Mouse (Mus musculus) stomach, embryonic 14.5 days (tissue): Measurements from ENCODE around the gene Dcaf6. TPM values are rescaled to one million over a fixed set of nuclear protein-coding genes. Genes with fewer than 3 reads are reported as not detected.

Experiments used
- ATAC-seq: fragments of 200-750 bp; cut with Nextera tagmentation; 2 replicates; pipeline ENCODE4 v1.8.0; 2017; ENCODE audit warnings: low read depth, moderate TSS enrichment; ENCODE audit not compliant: insufficient number of reproducible peaks, insufficient read depth, low FRiP score
- H3K27ac ChIP-seq: fragments of 300-500 bp; sonication (generic); 2 replicates; pipeline ENCODE4 v1.5.1; 2014; ENCODE audit warnings: mild to moderate bottlenecking, low read length, moderate library complexity, mixed read lengths
- H3K27me3 ChIP-seq: fragments of 300-500 bp; sonication (generic); 2 replicates; pipeline ENCODE4 v1.6.1; 2014; ENCODE audit warnings: low read length, control low read depth, mixed read lengths; ENCODE audit not compliant: control insufficient read depth, insufficient read depth
- H3K36me3 ChIP-seq: fragments of 300-500 bp; sonication (generic); 2 replicates; pipeline ENCODE4 v1.6.1; 2014; ENCODE audit warnings: mild to moderate bottlenecking, control low read depth, low read length, moderate library complexity, mixed read lengths; ENCODE audit not compliant: control insufficient read depth, insufficient read depth
- H3K4me1 ChIP-seq: fragments of 300-500 bp; sonication (generic); 2 replicates; pipeline ENCODE4 v1.6.1; 2014; ENCODE audit warnings: low read length, control low read depth, mixed read lengths; ENCODE audit not compliant: control insufficient read depth, insufficient read depth
- H3K4me2 ChIP-seq: fragments of 300-500 bp; sonication (generic); replicated peaks from 2 replicates; pipeline ENCODE4 v1.6.1; 2014; ENCODE audit warnings: low read depth, low read length, control low read depth
- H3K4me3 ChIP-seq: fragments of 300-500 bp; sonication (generic); 2 replicates; pipeline ENCODE4 v1.5.1; 2014; ENCODE audit warnings: low read depth, low read length, control low read depth
- H3K9ac ChIP-seq: fragments of 300-500 bp; sonication (generic); replicated peaks from 2 replicates; pipeline ENCODE4 v1.6.1; 2014; ENCODE audit warnings: low read depth, mild to moderate bottlenecking, control low read depth, low read length, moderate library complexity, mixed read lengths
- H3K9me3 ChIP-seq: fragments of 300-500 bp; sonication (generic); 2 replicates; pipeline ENCODE4 v1.6.1; 2016; ENCODE audit warnings: low read depth, low read length, control low read depth; ENCODE audit not compliant: control insufficient read depth
- WGBS: fragments of 180-500 bp; shearing (Covaris S2); extraction: QIAGEN DNeasy Blood & Tissue Kit; methylation state at CpG from one replicate; pipeline ENCODE4 v1.1.7; 2014; 5-methylcytosine and 5-hydroxymethylcytosine counted together
- polyA plus RNA-seq: library from polyadenylated mRNA; unstranded; fragments of >200 nt; fragmentation: Nextera tagmentation; extraction: Ambion mirVana; gene quantifications from 2 replicates; pipeline ENCODE4 v1.2.1, GENCODE M21; 2014

Gene Dcaf6
- polyA plus RNA-seq, 1 experiment from 2014 or later, result 26.1 TPM

DNA sequence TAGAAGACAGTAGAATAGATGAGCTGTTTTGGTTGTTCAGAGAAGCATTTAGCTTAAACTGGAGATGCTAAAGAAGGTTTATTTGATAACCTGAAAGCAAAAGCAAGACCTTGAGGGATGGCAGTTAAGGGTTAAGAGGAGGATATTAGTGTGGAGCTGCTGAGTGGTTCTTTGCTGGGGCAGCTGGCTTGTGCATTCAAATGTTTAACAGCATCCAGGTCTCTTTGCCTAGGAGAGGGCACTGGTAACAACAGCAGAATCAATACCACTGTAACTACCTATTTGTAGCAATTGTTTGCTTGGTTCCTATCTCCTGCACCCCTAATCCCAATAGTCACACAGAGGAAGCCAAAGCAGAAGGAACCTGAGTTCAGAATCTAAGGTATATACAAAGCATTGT is 9.4 kb upstream of the Dcaf6 start:
- Histone ChIP-seq H3K4me3 (no peak overlapping the region), H3K27ac (no peak overlapping the region), H3K27me3 (no peaks in the 10 kb centered on the region), H3K9me3 (no peaks in the 10 kb centered on the region), H3K4me1 (no peaks in the 10 kb centered on the region), H3K9ac (no peak overlapping the region), H3K36me3 (no peaks in the 10 kb centered on the region), H3K4me2 (no peak overlapping the region)
- no peak for ATAC-seq

- no peak overlapping the region for H3K4me3 ChIP-seq
- no peaks in the 10 kb centered on the region for H3K36me3 ChIP-seq
- no peak for ATAC-seq
- no peak overlapping the region for H3K4me2 ChIP-seq
- no peak overlapping the region for H3K27ac ChIP-seq
- no peaks in the 10 kb centered on the region for H3K27me3 ChIP-seq
- no peaks in the 10 kb centered on the region for H3K9me3 ChIP-seq
- no peak overlapping the region for H3K9ac ChIP-seq
- no peaks in the 10 kb centered on the region for H3K4me1 ChIP-seq
Observed at GRCm38 (mm10) chr1:165468971-165469370, 8.7 kb upstream of the Dcaf6 start.

DNA sequence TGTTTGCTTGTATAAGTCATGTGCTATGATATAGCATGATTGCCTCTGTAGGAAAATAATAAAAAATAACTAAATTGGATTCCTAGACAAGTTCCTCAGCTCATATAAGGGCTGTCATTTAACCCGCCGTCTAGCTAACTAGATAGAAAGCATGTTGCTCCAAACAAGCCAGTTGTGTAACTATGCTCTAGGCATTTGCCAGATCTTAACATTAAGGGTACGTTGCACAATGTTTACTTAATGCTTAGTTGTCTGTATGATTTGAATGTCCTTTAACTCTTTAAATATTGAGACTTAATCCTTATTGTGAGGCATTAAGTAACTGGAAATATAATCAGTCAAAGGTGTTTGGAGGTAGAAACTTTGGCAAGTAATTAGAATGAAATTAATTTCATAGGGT is 4.3 kb upstream of the Dcaf6 start:
- no peaks in the 10 kb centered on the region for H3K9me3 ChIP-seq
- H3K27ac ChIP-seq, result no peak overlapping the region
- H3K27me3 ChIP-seq, result no peaks in the 10 kb centered on the region
- WGBS, result 79% methylated on average over 3 of the region's 3 CpGs
- ATAC-seq, result no peak
- H3K36me3 ChIP-seq, result no peaks in the 10 kb centered on the region
- no peak overlapping the region for H3K9ac ChIP-seq
- no peaks in the 10 kb centered on the region for H3K4me1 ChIP-seq
- H3K4me3 ChIP-seq, result no peak overlapping the region
- no peak overlapping the region for H3K4me2 ChIP-seq

DNA sequence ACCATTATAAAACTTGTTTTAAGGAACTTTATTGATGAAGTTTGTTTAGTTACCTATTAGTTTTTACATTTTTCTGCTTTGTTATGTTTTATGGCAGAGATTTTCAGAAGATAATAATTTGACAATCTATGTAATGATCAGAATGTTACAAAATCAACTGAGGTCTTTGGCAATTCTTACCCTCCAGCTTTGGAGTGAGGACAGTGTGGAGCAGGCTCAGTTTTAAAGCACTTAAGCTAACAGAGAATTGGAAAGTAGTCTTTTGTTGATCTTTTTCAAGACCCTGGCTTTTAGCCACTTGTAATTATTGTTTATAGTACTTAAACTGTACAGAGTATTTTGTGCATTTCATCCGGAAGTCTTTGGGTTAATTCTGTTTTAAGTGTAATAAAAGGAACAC is 2.6 kb upstream of the Dcaf6 start:
- Histone ChIP-seq H3K9ac (no peak overlapping the region), H3K4me1 (0 out of 2 replicates have a peak, but pooled peaks cover 3% of the 10 kb centered on the region), H3K9me3 (no peaks in the 10 kb centered on the region), H3K4me2 (no peak overlapping the region), H3K27ac (no peak overlapping the region), H3K27me3 (no peaks in the 10 kb centered on the region), H3K36me3 (no peaks in the 10 kb centered on the region), H3K4me3 (no peak overlapping the region)
- 67% methylated on average over 1 of the region's 1 CpGs for WGBS
- no peak for ATAC-seq

- no peaks in the 10 kb centered on the region for H3K36me3 ChIP-seq
- no peak for ATAC-seq
- H3K4me2 ChIP-seq, result peak overlapping the region; percentile 63
- 0 out of 2 replicates have a peak, but pooled peaks cover 3% of the 10 kb centered on the region for H3K4me1 ChIP-seq
- peak overlapping the region; percentile 96 for H3K4me3 ChIP-seq
- H3K27ac ChIP-seq, result no peak overlapping the region
- WGBS, result 6% methylated on average over 9 of the region's 9 CpGs
- no peaks in the 10 kb centered on the region for H3K9me3 ChIP-seq
- no peaks in the 10 kb centered on the region for H3K27me3 ChIP-seq
- H3K9ac ChIP-seq, result peak overlapping the region; percentile 57
Observed at GRCm38 (mm10) chr1:165461681-165462080, 1.4 kb upstream of the Dcaf6 start.

GRCm38 (mm10) chr1:165460801-165461377 is 614 bp upstream of the Dcaf6 start:
- WGBS, result under 1% methylated on average over 40 of the region's 41 CpGs
- Histone ChIP-seq H3K27me3 (no peaks in the 10 kb centered on the region), H3K9ac (peak overlapping the region; percentile 73), H3K36me3 (no peaks in the 10 kb centered on the region), H3K27ac (peak overlapping the region; percentile 96), H3K9me3 (no peaks in the 10 kb centered on the region), H3K4me1 (0 out of 2 replicates have a peak, but pooled peaks cover 3% of the 10 kb centered on the region), H3K4me3 (peak overlapping the region; percentile 96), H3K4me2 (peak overlapping the region; percentile 63)
- ATAC-seq, result peak; percentile 97

DNA sequence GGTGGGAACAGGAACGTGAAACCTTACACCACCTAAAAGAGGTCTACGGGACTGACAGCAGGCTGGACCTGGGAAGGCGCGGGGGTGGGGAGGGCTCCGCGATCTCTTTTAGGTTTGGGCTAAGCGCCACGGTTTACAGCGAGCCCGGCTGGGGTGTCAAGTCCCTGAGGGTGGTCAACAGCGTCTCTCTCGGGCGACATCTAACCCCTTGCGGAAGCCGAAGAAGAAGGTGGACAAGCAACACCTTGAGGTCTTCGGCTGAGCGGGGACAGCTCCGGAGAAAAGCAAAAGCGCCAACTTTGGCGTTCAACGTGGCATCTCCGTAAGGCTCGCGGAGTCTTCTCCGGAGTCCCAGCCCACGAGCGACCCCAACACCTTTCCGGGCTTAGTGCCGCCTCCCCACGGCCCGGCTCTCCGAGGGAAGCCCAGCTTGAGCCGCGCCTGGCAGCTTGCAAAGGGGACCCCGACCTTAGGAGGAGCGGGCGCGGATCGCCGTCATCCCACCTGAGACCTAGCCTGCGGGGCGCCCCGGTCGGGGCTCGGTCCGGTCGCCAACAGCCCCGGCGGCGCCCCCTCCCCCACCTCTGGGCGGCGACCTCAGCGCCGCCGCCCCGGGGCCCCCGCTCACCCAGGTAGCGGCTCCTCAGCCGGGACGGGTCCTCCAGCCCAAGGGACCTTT is 633 bp downstream of the Dcaf6 start:
- Histone ChIP-seq H3K36me3 (no peaks in the 10 kb centered on the region), H3K4me3 (peak overlapping the region; percentile 96), H3K27ac (peak overlapping the region; percentile 96), H3K4me2 (peak overlapping the region; percentile 83), H3K27me3 (no peaks in the 10 kb centered on the region), H3K9me3 (no peaks in the 10 kb centered on the region), H3K4me1 (0 out of 2 replicates have a peak, but pooled peaks cover 3% of the 10 kb centered on the region), H3K9ac (peak overlapping the region; percentile 73)
- ATAC-seq, result peak; percentile 0; the same call in 1 of the 2 replicates
- WGBS, result under 1% methylated on average over 59 of the region's 60 CpGs

DNA sequence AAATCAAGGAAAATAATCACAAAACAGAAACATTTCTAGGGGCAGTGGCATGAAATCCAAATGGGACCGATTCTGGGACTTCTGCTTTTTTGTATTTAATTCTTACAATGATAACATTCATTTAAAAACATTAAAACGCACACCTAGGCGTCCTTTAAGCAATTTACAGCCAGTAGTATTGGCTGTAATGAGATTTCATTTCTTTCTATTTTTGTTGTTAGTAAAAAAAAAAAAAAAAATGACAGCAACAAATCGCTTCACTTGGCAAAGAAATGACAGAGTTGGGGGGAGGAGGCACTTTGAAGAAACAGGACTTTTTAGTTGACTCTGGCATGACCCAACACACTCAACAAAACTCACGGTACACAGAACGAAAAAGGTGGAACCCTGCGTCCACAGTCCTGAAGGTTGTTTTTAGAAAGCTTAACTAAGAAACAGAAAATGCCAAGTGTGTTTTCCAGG is 1.2 kb downstream of the Dcaf6 start:
- no peak for ATAC-seq
- WGBS, result 14% methylated on average over 7 of the region's 7 CpGs
- H3K36me3 ChIP-seq, result no peaks in the 10 kb centered on the region
- H3K4me1 ChIP-seq, result 0 out of 2 replicates have a peak, but pooled peaks cover 3% of the 10 kb centered on the region
- no peak overlapping the region for H3K27ac ChIP-seq
- peak overlapping the region; percentile 73 for H3K9ac ChIP-seq
- H3K4me2 ChIP-seq, result peak overlapping the region; percentile 83
- no peaks in the 10 kb centered on the region for H3K27me3 ChIP-seq
- H3K4me3 ChIP-seq, result peak overlapping the region; percentile 96
- no peaks in the 10 kb centered on the region for H3K9me3 ChIP-seq
